Mouse (Mus musculus): ENCODE measurements around the gene H3f3a.

Gene H3f3a

GRCm38 (mm10) chr1:180778403-180778754 is 35.4 kb downstream of the H3f3a start:
- ChIA-PET POLR2A (interaction anchor here (0.6 to 7.7 kb wide), 90 partner anchors 9 to 1745 kb away, joined by 3 to 100 read pairs (median 4); partner anchors contain the start of genes H3f3a (in 4 of the 4), Acbd3 (in 2 of the 4), Lin9 (in 2 of the 4) and Parp1 (in 2 of the 4)), CTCF (interaction anchor here (0.5 to 5.4 kb wide), 35 partner anchors 8 to 356 kb away, joined by 3 to 61 read pairs (median 6); partner anchors contain the start of genes Lin9 (in 1 of the 4) and Pycr2 (in 1 of the 4))

GRCm38 (mm10) chr1:180777660-180778402 is 35.9 kb downstream of the H3f3a start:
- ChIA-PET POLR2A (interaction anchor here (0.5 to 7.7 kb wide), 116 partner anchors 9 to 1746 kb away, joined by 3 to 100 read pairs (median 4); partner anchors contain the start of genes H3f3a (in 4 of the 4), Sde2 (in 3 of the 4), Acbd3 (in 2 of the 4) and Lin9 (in 2 of the 4)), CTCF (interaction anchor here (0.5 to 5.4 kb wide), 51 partner anchors 9 to 514 kb away, joined by 3 to 61 read pairs (median 4); partner anchors contain the start of genes Lin9 (in 2 of the 4), Acbd3 (in 1 of the 4), Mixl1 (in 1 of the 4) and Parp1 (in 1 of the 4))

GRCm38 (mm10) chr1:180777289-180777659 is 36.5 kb downstream of the H3f3a start:
- ChIA-PET POLR2A (interaction anchor here (0.6 to 7.7 kb wide), 89 partner anchors 9 to 551 kb away, joined by 3 to 100 read pairs (median 4); partner anchors contain the start of genes H3f3a (in 4 of the 4), Sde2 (in 3 of the 4), Acbd3 (in 2 of the 4) and Lin9 (in 2 of the 4)), CTCF (interaction anchor here (0.5 to 5.4 kb wide), 45 partner anchors 9 to 355 kb away, joined by 3 to 61 read pairs (median 4); partner anchors contain the start of genes Lin9 (in 2 of the 4), Acbd3 (in 1 of the 4), Mixl1 (in 1 of the 4) and Parp1 (in 1 of the 4))

GRCm38 (mm10) chr1:180776494-180776893 is 37.2 kb downstream of the H3f3a start:
- ChIA-PET POLR2A (interaction anchor here (0.6 to 7.7 kb wide), 18 partner anchors 8 to 135 kb away, joined by 3 to 100 read pairs (median 18); partner anchors contain the start of genes H3f3a (in 2 of the 4), Sde2 (in 2 of the 4) and Lin9 (in 1 of the 4)), CTCF (interaction anchor here in 3 of 4 experiments (0.6 to 5.4 kb wide), 8 partner anchors 9 to 342 kb away, joined by 3 to 61 read pairs (median 4); no protein-coding TSS in a partner anchor)

- POLR2A ChIA-PET: interaction anchor here (0.5 to 7.7 kb wide), 22 partner anchors 13 to 181 kb away, joined by 3 to 100 read pairs (median 5); partner anchors contain the start of genes H3f3a (in 2 of the 4) and Sde2 (in 1 of the 4)
These were observed 37.8 kb downstream of the H3f3a start for GRCm38 (mm10) chr1:180775849-180776493.

GRCm38 (mm10) chr1:180775317-180775716 is 38.4 kb downstream of the H3f3a start:
- POLR2A ChIA-PET: interaction anchor here in 3 of 4 experiments (0.5 to 7.7 kb wide), 25 partner anchors 11 to 341 kb away, joined by 3 to 100 read pairs (median 4); partner anchors contain the start of genes H3f3a (in 2 of the 3) and Sde2 (in 2 of the 3)
- CTCF ChIA-PET: interaction anchor here (0.5 to 5.4 kb wide), 38 partner anchors 8 to 928 kb away, joined by 3 to 61 read pairs (median 4); partner anchors contain the start of genes Lin9 (in 1 of the 4), Mixl1 (in 1 of the 4) and Sde2 (in 1 of the 4)

More at GRCm38 (mm10) chr1:180775849-180776493, 37.8 kb downstream of the H3f3a start:
- CTCF ChIA-PET: interaction anchor here (0.6 to 5.4 kb wide), 20 partner anchors 8 to 341 kb away, joined by 3 to 61 read pairs (median 4); partner anchors contain the start of gene Lin9 (in 1 of the 4)

GRCm38 (mm10) chr1:180774664-180775063 is 39.1 kb downstream of the H3f3a start:
- ChIA-PET POLR2A (interaction anchor here (0.6 to 7.7 kb wide), 31 partner anchors 8 to 355 kb away, joined by 3 to 100 read pairs (median 4); partner anchors contain the start of genes H3f3a (in 3 of the 4), Sde2 (in 2 of the 4) and Acbd3 (in 1 of the 4)), CTCF (interaction anchor here (0.5 to 5.4 kb wide), 40 partner anchors 8 to 341 kb away, joined by 3 to 61 read pairs (median 4); partner anchors contain the start of genes Lin9 (in 1 of the 4), Mixl1 (in 1 of the 4) and Sde2 (in 1 of the 4))

- ChIA-PET CTCF (interaction anchor here in 1 of 4 experiments (1.1 to 1.3 kb wide), 2 partner anchors 8 to 91 kb away, joined by 4 read pairs; no protein-coding TSS in a partner anchor), POLR2A (interaction anchor here in 2 of 4 experiments (1.0 to 1.5 kb wide), 3 partner anchors 22 to 65 kb away, joined by 3 read pairs; no protein-coding TSS in a partner anchor)
These were observed 41.5 kb downstream of the H3f3a start for GRCm38 (mm10) chr1:180772291-180772690.

GRCm38 (mm10) chr1:180771722-180772121 is 42.0 kb downstream of the H3f3a start:
- POLR2A ChIA-PET: interaction anchor here in 1 of 4 experiments (0.8 to 1.1 kb wide), 3 partner anchors 14 to 66 kb away, joined by 3 read pairs; no protein-coding TSS in a partner anchor
- CTCF ChIA-PET: no interaction called here

GRCm38 (mm10) chr1:180771306-180771705 is 42.4 kb downstream of the H3f3a start:
- POLR2A ChIA-PET: interaction anchor here in 2 of 4 experiments (0.8 to 1.7 kb wide), 3 partner anchors 14 to 22 kb away, joined by 3 to 4 read pairs (median 3); no protein-coding TSS in a partner anchor
- CTCF ChIA-PET: interaction anchor here in 1 of 4 experiments (0.8 kb wide), 1 partner anchor 23 kb away, joined by 3 read pairs; no protein-coding TSS in a partner anchor

GRCm38 (mm10) chr1:180768334-180769168 is 45.2 kb downstream of the H3f3a start:
- CTCF ChIA-PET: interaction anchor here (0.5 to 2.9 kb wide), 19 partner anchors 9 to 1068 kb away, joined by 3 to 28 read pairs (median 4); partner anchors contain the start of gene Lin9 (in 1 of the 4)
- POLR2A ChIA-PET: interaction anchor here (0.6 to 4.2 kb wide), 30 partner anchors 9 to 1061 kb away, joined by 3 to 45 read pairs (median 5); partner anchors contain the start of genes H3f3a (in 2 of the 4), Lin9 (in 1 of the 4), Pycr2 (in 1 of the 4) and Sde2 (in 1 of the 4)

- CTCF ChIA-PET: interaction anchor here (0.5 to 2.9 kb wide), 19 partner anchors 10 to 552 kb away, joined by 3 to 28 read pairs (median 3); partner anchors contain the start of gene Lin9 (in 1 of the 4)
These were observed 46.0 kb downstream of the H3f3a start for GRCm38 (mm10) chr1:180767541-180768333.

GRCm38 (mm10) chr1:180766557-180766956 is 47.2 kb downstream of the H3f3a start:
- ChIA-PET POLR2A (interaction anchor here (0.6 to 4.2 kb wide), 20 partner anchors 11 to 337 kb away, joined by 3 to 45 read pairs (median 4); partner anchors contain the start of gene Sde2 (in 1 of the 4)), CTCF (interaction anchor here in 2 of 4 experiments (0.9 to 2.9 kb wide), 5 partner anchors 8 to 142 kb away, joined by 3 to 28 read pairs (median 5); no protein-coding TSS in a partner anchor)

More at GRCm38 (mm10) chr1:180767541-180768333, 46.0 kb downstream of the H3f3a start:
- POLR2A ChIA-PET: interaction anchor here (0.5 to 4.2 kb wide), 36 partner anchors 10 to 546 kb away, joined by 3 to 45 read pairs (median 4); partner anchors contain the start of genes H3f3a (in 2 of the 4), Lin9 (in 2 of the 4), Pycr2 (in 1 of the 4) and Sde2 (in 1 of the 4)

- ChIA-PET CTCF (interaction anchor here in 2 of 4 experiments (2.3 to 5.0 kb wide), 2 partner anchors 9 to 11 kb away, joined by 11 to 61 read pairs; no protein-coding TSS in a partner anchor), POLR2A (interaction anchor here in 1 of 4 experiments (1.0 to 4.1 kb wide), 4 partner anchors 13 to 336 kb away, joined by 4 to 26 read pairs (median 4); no protein-coding TSS in a partner anchor)
These were observed 48.4 kb downstream of the H3f3a start for GRCm38 (mm10) chr1:180765393-180765792.

- CTCF ChIA-PET: interaction anchor here (0.6 to 5.0 kb wide), 48 partner anchors 9 to 901 kb away, joined by 3 to 61 read pairs (median 5); partner anchors contain the start of genes Mixl1 (in 3 of the 4) and Acbd3 (in 1 of the 4)
- POLR2A ChIA-PET: interaction anchor here (0.6 to 4.1 kb wide), 26 partner anchors 8 to 474 kb away, joined by 3 to 26 read pairs (median 4); partner anchors contain the start of genes Acbd3 (in 2 of the 4), Lin9 (in 2 of the 4) and Mixl1 (in 1 of the 4)
These were observed 49.9 kb downstream of the H3f3a start for GRCm38 (mm10) chr1:180763828-180764227.

All from embryonic stem cell, embryonic (primary cell).